Mouse (Mus musculus) embryo, embryonic 11.5 days (tissue): Measurements from ENCODE around the gene Tkt.

ENCODE experiments used
- DNase-seq: peaks from one replicate; pipeline ENCODE4 v3.0.0-alpha.2; 2012; ENCODE audit warnings: low read depth, low spot score

Gene Tkt

GRCm38 (mm10) chr14:30585323-30585722, 37.2 kb downstream of the Tkt start:
- DNase-seq, result no peak

GRCm38 (mm10) chr14:30586780-30587461, 38.8 kb downstream of the Tkt start:
- DNase-seq, result no peak

- no peak for DNase-seq
These were observed 42.0 kb downstream of the Tkt start for GRCm38 (mm10) chr14:30590041-30590645.

GRCm38 (mm10) chr14:30590918-30591317, 42.8 kb downstream of the Tkt start:
- no peak for DNase-seq

GRCm38 (mm10) chr14:30591417-30591816, 43.3 kb downstream of the Tkt start:
- peak; percentile 49 for DNase-seq

- no peak for DNase-seq
These were observed 45.3 kb downstream of the Tkt start for GRCm38 (mm10) chr14:30593279-30594091.

- peak; percentile 27 for DNase-seq
These were observed 46.0 kb downstream of the Tkt start for GRCm38 (mm10) chr14:30594092-30594695.

GRCm38 (mm10) chr14:30595576-30596313, 47.6 kb downstream of the Tkt start:
- no peak for DNase-seq

GRCm38 (mm10) chr14:30596407-30596806, 48.2 kb downstream of the Tkt start:
- DNase-seq, result no peak

- no peak for DNase-seq
These were observed 49.0 kb downstream of the Tkt start for GRCm38 (mm10) chr14:30597142-30597541.

GRCm38 (mm10) chr14:30606817-30607216, 58.7 kb downstream of the Tkt start:
- DNase-seq, result no peak

GRCm38 (mm10) chr14:30607696-30608095, 59.5 kb downstream of the Tkt start:
- DNase-seq, result no peak

- DNase-seq, result no peak
These were observed 60.0 kb downstream of the Tkt start for GRCm38 (mm10) chr14:30608176-30608575.

GRCm38 (mm10) chr14:30609499-30609898, 61.3 kb downstream of the Tkt start:
- DNase-seq, result no peak

- DNase-seq, result no peak
These were observed 62.1 kb downstream of the Tkt start for GRCm38 (mm10) chr14:30610304-30610703.

GRCm38 (mm10) chr14:30610940-30611339, 62.8 kb downstream of the Tkt start:
- no peak for DNase-seq

GRCm38 (mm10) chr14:30612523-30612922, 64.4 kb downstream of the Tkt start:
- DNase-seq, result peak; percentile 32

GRCm38 (mm10) chr14:30612962-30613715, 65.0 kb downstream of the Tkt start:
- DNase-seq, result no peak

GRCm38 (mm10) chr14:30616751-30617150, 68.6 kb downstream of the Tkt start:
- no peak for DNase-seq

- no peak for DNase-seq
These were observed 70.7 kb downstream of the Tkt start for GRCm38 (mm10) chr14:30618746-30619275.
